Mouse (Mus musculus): ENCODE measurements around the gene Epp13. TPM values are rescaled to one million over a fixed set of nuclear protein-coding genes. Genes with fewer than 3 reads are reported as not detected.
"Not testable (repeated sequence)": the region's sequence is repeated elsewhere in the genome, so short reads cannot be mapped to it uniquely, and the experiment has no call there.

The Epp13 gene
- polyA plus RNA-seq, 1 experiment, result not detected

- Histone ChIP-seq H3K4me1 (ENCODE audit: control insufficient read depth, insufficient read depth, low read length) (no peaks in the 10 kb centered on the region), H3K4me3 (ENCODE audit: insufficient read depth, low read length) (no peak overlapping the region), H3K27ac (ENCODE audit: insufficient read depth, low read length) (no peak overlapping the region)
- TF ChIP-seq POLR2A (IDR thresholded peaks at IDR 0.05; ENCODE audit: extremely low read depth, insufficient read depth, low read length), result no peak
- no peak for TF ChIP-seq CTCF (IDR thresholded peaks at IDR 0.05; ENCODE audit: extremely low read depth, insufficient read depth, low read length)
Measured at GRCm38 (mm10) chr7:6254451-6254850, 1.9 kb downstream of the Epp13 start.

- Histone ChIP-seq H3K4me3 (ENCODE audit: insufficient read depth, low read length) (no peak overlapping the region), H3K4me1 (ENCODE audit: control insufficient read depth, insufficient read depth, low read length) (no peaks in the 10 kb centered on the region), H3K27ac (ENCODE audit: insufficient read depth, low read length) (no peak overlapping the region)
- TF ChIP-seq CTCF (IDR thresholded peaks at IDR 0.05; ENCODE audit: extremely low read depth, insufficient read depth, low read length) (no peak), POLR2A (IDR thresholded peaks at IDR 0.05; ENCODE audit: extremely low read depth, insufficient read depth, low read length) (no peak)
Measured at GRCm38 (mm10) chr7:6257386-6257785, 4.9 kb downstream of the Epp13 start.

- H3K27ac ChIP-seq (ENCODE audit: insufficient read depth, low read length), result no peak overlapping the region
- H3K4me3 ChIP-seq (ENCODE audit: insufficient read depth, low read length), result no peak overlapping the region
- TF ChIP-seq POLR2A (IDR thresholded peaks at IDR 0.05; ENCODE audit: extremely low read depth, insufficient read depth, low read length), result no peak
- no peak for TF ChIP-seq CTCF (IDR thresholded peaks at IDR 0.05; ENCODE audit: extremely low read depth, insufficient read depth, low read length)
- no peaks in the 10 kb centered on the region for H3K4me1 ChIP-seq (ENCODE audit: control insufficient read depth, insufficient read depth, low read length)
Measured at GRCm38 (mm10) chr7:6258232-6259220, 6.0 kb downstream of the Epp13 start.

GRCm38 (mm10) chr7:6260004-6260403, 7.5 kb downstream of the Epp13 start:
- not testable (repeated sequence) for H3K27ac ChIP-seq (ENCODE audit: insufficient read depth, low read length); H3K4me1 ChIP-seq (ENCODE audit: control insufficient read depth, insufficient read depth, low read length); H3K4me3 ChIP-seq (ENCODE audit: insufficient read depth, low read length)

- no peak for TF ChIP-seq POLR2A (IDR thresholded peaks at IDR 0.05; ENCODE audit: extremely low read depth, insufficient read depth, low read length)
- TF ChIP-seq CTCF (IDR thresholded peaks at IDR 0.05; ENCODE audit: extremely low read depth, insufficient read depth, low read length), result no peak
- H3K27ac ChIP-seq (ENCODE audit: insufficient read depth, low read length), result no peak overlapping the region
- no peak overlapping the region for H3K4me3 ChIP-seq (ENCODE audit: insufficient read depth, low read length)
- H3K4me1 ChIP-seq (ENCODE audit: control insufficient read depth, insufficient read depth, low read length), result no peaks in the 10 kb centered on the region
Measured at GRCm38 (mm10) chr7:6262120-6262519, 9.6 kb downstream of the Epp13 start.

GRCm38 (mm10) chr7:6262984-6263383, 10.5 kb downstream of the Epp13 start:
- H3K4me1 ChIP-seq (ENCODE audit: control insufficient read depth, insufficient read depth, low read length), result no peaks in the 10 kb centered on the region
- TF ChIP-seq POLR2A (IDR thresholded peaks at IDR 0.05; ENCODE audit: extremely low read depth, insufficient read depth, low read length) (no peak), CTCF (IDR thresholded peaks at IDR 0.05; ENCODE audit: extremely low read depth, insufficient read depth, low read length) (no peak)
- no peak overlapping the region for H3K4me3 ChIP-seq (ENCODE audit: insufficient read depth, low read length)
- no peak overlapping the region for H3K27ac ChIP-seq (ENCODE audit: insufficient read depth, low read length)

- Histone ChIP-seq H3K4me3 (ENCODE audit: insufficient read depth, low read length) (no peak overlapping the region), H3K4me1 (ENCODE audit: control insufficient read depth, insufficient read depth, low read length) (no peaks in the 10 kb centered on the region), H3K27ac (ENCODE audit: insufficient read depth, low read length) (no peak overlapping the region)
- TF ChIP-seq CTCF (IDR thresholded peaks at IDR 0.05; ENCODE audit: extremely low read depth, insufficient read depth, low read length) (0 out of 2 replicates have a peak, but pooled peaks have one; percentile 6), POLR2A (IDR thresholded peaks at IDR 0.05; ENCODE audit: extremely low read depth, insufficient read depth, low read length) (no peak)
Measured at GRCm38 (mm10) chr7:6265695-6266094, 13.2 kb downstream of the Epp13 start.

GRCm38 (mm10) chr7:6277906-6278305, 25.4 kb downstream of the Epp13 start:
- Histone ChIP-seq H3K4me1 (ENCODE audit: control insufficient read depth, insufficient read depth, low read length) (no peaks in the 10 kb centered on the region), H3K27ac (ENCODE audit: insufficient read depth, low read length) (no peak overlapping the region), H3K4me3 (ENCODE audit: insufficient read depth, low read length) (no peak overlapping the region)
- TF ChIP-seq CTCF (IDR thresholded peaks at IDR 0.05; ENCODE audit: extremely low read depth, insufficient read depth, low read length), result no peak
- TF ChIP-seq POLR2A (IDR thresholded peaks at IDR 0.05; ENCODE audit: extremely low read depth, insufficient read depth, low read length), result no peak

- H3K4me1 ChIP-seq (ENCODE audit: control insufficient read depth, insufficient read depth, low read length), result no peaks in the 10 kb centered on the region
- H3K27ac ChIP-seq (ENCODE audit: insufficient read depth, low read length), result no peak overlapping the region
- TF ChIP-seq POLR2A (IDR thresholded peaks at IDR 0.05; ENCODE audit: extremely low read depth, insufficient read depth, low read length) (no peak), CTCF (IDR thresholded peaks at IDR 0.05; ENCODE audit: extremely low read depth, insufficient read depth, low read length) (peak; percentile 57; the same call in 1 of the 2 replicates)
- peak overlapping the region; percentile 77 for H3K4me3 ChIP-seq (ENCODE audit: insufficient read depth, low read length)
Measured at GRCm38 (mm10) chr7:6282749-6283148, 30.2 kb downstream of the Epp13 start.

GRCm38 (mm10) chr7:6283451-6284075, 31.1 kb downstream of the Epp13 start:
- Histone ChIP-seq H3K4me3 (ENCODE audit: insufficient read depth, low read length) (peak overlapping the region; percentile 77), H3K4me1 (ENCODE audit: control insufficient read depth, insufficient read depth, low read length) (no peaks in the 10 kb centered on the region; the same call in 1 of the 2 replicates), H3K27ac (ENCODE audit: insufficient read depth, low read length) (peak overlapping the region; percentile 95)
- TF ChIP-seq POLR2A (IDR thresholded peaks at IDR 0.05; ENCODE audit: extremely low read depth, insufficient read depth, low read length) (peak; percentile 56; the same call in 1 of the 2 replicates), CTCF (IDR thresholded peaks at IDR 0.05; ENCODE audit: extremely low read depth, insufficient read depth, low read length) (peak; percentile 33; the same call in 1 of the 2 replicates)
